Comparison of ENCODE assay signal across 9 mouse cellular contexts in genomic region chr19:40345684-40346083, GRCm38 (mm10).
DNase-seq lines count a peak whose midpoint lies in the region; ATAC-seq and TF ChIP-seq lines count a peak whose summit lies in the region.
"Had no signal": no experiment of that assay in that cellular context is flagged by ENCODE, and none has a peak within 500 bp of the region (broad histone marks: within the 10 kb centered on the region; RNA-seq: fewer than 3 reads in every experiment).

No protein-coding gene starts in this region.

- peak overlapping the region; percentile 67 for H3K27ac ChIP-seq in heart, adult 2 months
- 0 out of 2 replicates have a peak overlapping the region, but pooled peaks have one; percentile 29 for H3K27ac ChIP-seq in heart, embryonic 12.5 days (ENCODE audit: poor library complexity, severe bottlenecking)
- no peak overlapping the region for H3K27ac ChIP-seq in neural tube, embryonic 11.5 days (ENCODE audit: low read depth, low read length)
- H3K27ac ChIP-seq: neural tube, embryonic 12.5 days had no signal

- peak; percentile 96 for TF ChIP-seq CTCF in heart, adult 2 months (IDR thresholded peaks at IDR 0.05)
- peak; percentile 80; the same call in 1 of the 2 replicates for TF ChIP-seq CTCF in brain, embryonic 14.5 days (IDR thresholded peaks at IDR 0.05; ENCODE audit: borderline replicate concordance, extremely low read depth, insufficient read depth, insufficient read length)

- TF ChIP-seq POLR2A in heart, adult 2 months (IDR thresholded peaks at IDR 0.05; ENCODE audit: insufficient read depth, low read depth, low read length), result no peak
- TF ChIP-seq POLR2A in brain, embryonic 14.5 days (IDR thresholded peaks at IDR 0.05; ENCODE audit: borderline replicate concordance, extremely low read depth, insufficient read depth, insufficient read length, poor library complexity, severe bottlenecking), result no peak

- DNase-seq in heart, adult 2 months, result peak; percentile 68 to 75
- no peak for DNase-seq in heart, postnatal 25 days (ENCODE audit: low spot score)
- peak; percentile 43 to 57 for DNase-seq in CD8-positive naive resting alpha-beta T cell, adult 2 months (ENCODE audit: low read depth in 2 of 2, low spot score in 2 of 2)
- DNase-seq in brain, embryonic 14.5 days (ENCODE audit: low read depth), result peak; percentile 58
- DNase-seq in large intestine, adult 2 months (ENCODE audit: low read depth, low spot score), result peak; percentile 57
- peak; percentile 61 for DNase-seq in neural tube, embryonic 11.5 days (ENCODE audit: low spot score)
- DNase-seq in thymus, postnatal 36 days, result peak; percentile 56 to 60

- H3K9me3 ChIP-seq in heart, embryonic 12.5 days (replicated peaks), result no peaks in the 10 kb centered on the region
- H3K9me3 ChIP-seq in neural tube, embryonic 11.5 days (ENCODE audit: control insufficient read depth, low read length), result no peaks in the 10 kb centered on the region
- H3K9me3 ChIP-seq: neural tube, embryonic 12.5 days had no signal

- TF ChIP-seq EP300 in heart, adult 2 months (IDR thresholded peaks at IDR 0.05; ENCODE audit: insufficient read depth, low read depth, low read length), result peak; percentile 76

- H3K4me2 ChIP-seq in heart, embryonic 12.5 days, result no peak overlapping the region
- H3K4me2 ChIP-seq in neural tube, embryonic 11.5 days (ENCODE audit: low read depth), result no peak overlapping the region
- H3K4me2 ChIP-seq: neural tube, embryonic 12.5 days had no signal

- WGBS in heart, adult 2 months, result 25% methylated on average over 5 of the region's 5 CpGs
- 17% methylated on average over 5 of the region's 5 CpGs for WGBS in heart, embryonic 12.5 days
- WGBS in large intestine, adult 2 months, result 19% methylated on average over 5 of the region's 5 CpGs
- 21% methylated on average over 5 of the region's 5 CpGs for WGBS in neural tube, embryonic 11.5 days

- intact Hi-C loops in heart, adult 2 months (cut with DNase I), result loop anchor here (10.0 kb wide), 1 partner anchor 379 kb away; no protein-coding TSS in a partner anchor
- intact Hi-C loops in heart, postnatal 25 days (cut with DNase I), result no loop called here

- H3K27me3 ChIP-seq in heart, adult 2 months (ENCODE audit: control insufficient read depth, insufficient read depth, low read length), result no peaks in the 10 kb centered on the region
- no peaks in the 10 kb centered on the region for H3K27me3 ChIP-seq in heart, embryonic 12.5 days (replicated peaks)
- no peaks in the 10 kb centered on the region for H3K27me3 ChIP-seq in neural tube, embryonic 11.5 days (ENCODE audit: control insufficient read depth, insufficient read depth, low read length)
- H3K27me3 ChIP-seq: neural tube, embryonic 12.5 days had no signal

- H3K4me3 ChIP-seq in heart, adult 2 months, result no peak overlapping the region
- no peak overlapping the region for H3K4me3 ChIP-seq in heart, embryonic 12.5 days
- no peak overlapping the region for H3K4me3 ChIP-seq in neural tube, embryonic 11.5 days (ENCODE audit: low read depth, low read length)
- H3K4me3 ChIP-seq: neural tube, embryonic 12.5 days had no signal

- no peak overlapping the region for H3K9ac ChIP-seq in heart, adult 2 months (ENCODE audit: low read depth, low read length)
- H3K9ac ChIP-seq in heart, embryonic 12.5 days, result no peak overlapping the region
- no peak overlapping the region for H3K9ac ChIP-seq in neural tube, embryonic 11.5 days (ENCODE audit: low read length)
- H3K9ac ChIP-seq: neural tube, embryonic 12.5 days had no signal

- H3K4me1 ChIP-seq in heart, adult 2 months (ENCODE audit: control insufficient read depth, insufficient read depth, low read length), result peaks cover 8% of the 10 kb centered on the region
- peaks cover 19% of the 10 kb centered on the region for H3K4me1 ChIP-seq in heart, embryonic 12.5 days (replicated peaks)
- H3K4me1 ChIP-seq in neural tube, embryonic 11.5 days (ENCODE audit: control insufficient read depth, insufficient read depth, low read length), result no peaks in the 10 kb centered on the region; the same call in 1 of the 2 replicates

- H3K36me3 ChIP-seq in heart, adult 2 months (ENCODE audit: control insufficient read depth, insufficient read depth, low read length), result peaks cover 59% of the 10 kb centered on the region
- peaks cover 30% of the 10 kb centered on the region for H3K36me3 ChIP-seq in heart, embryonic 12.5 days
- H3K36me3 ChIP-seq in neural tube, embryonic 11.5 days (ENCODE audit: control insufficient read depth, insufficient read depth, low read length), result no peaks in the 10 kb centered on the region

- no peak for ATAC-seq in heart, embryonic 12.5 days (ENCODE audit: insufficient number of reproducible peaks, low FRiP score)
- ATAC-seq in neural tube, embryonic 11.5 days (ENCODE audit: insufficient read depth, low FRiP score, low TSS enrichment), result no peak

- no peaks in the 10 kb centered on the region for H3K79me2 ChIP-seq in heart, adult 2 months (replicated peaks; ENCODE audit: control insufficient read depth, insufficient read depth, low read length)
